Mouse (Mus musculus) megakaryocyte, embryonic 14.5 days (primary cell): ENCODE data around the gene Hemk1. TPM values are rescaled to one million over a fixed set of nuclear protein-coding genes. Genes with fewer than 3 reads are reported as not detected.
A peak's percentile ranks its signal among the peaks of the same experiment; 100 is the strongest.

ENCODE experiments used
- H3K27me3 ChIP-seq: replicated peaks from 2 replicates; pipeline ENCODE3; 2012; ENCODE audit warnings: inconsistent platforms
- H3K36me3 ChIP-seq: replicated peaks from 2 replicates; pipeline ENCODE3; 2012; ENCODE audit warnings: low read length, inconsistent platforms, mixed read lengths
- H3K4me1 ChIP-seq: 2 replicates; pipeline ENCODE4 v1.6.1; 2012; ENCODE audit warnings: inconsistent platforms
- H3K4me3 ChIP-seq: replicated peaks from 2 replicates; pipeline ENCODE3; 2012; ENCODE audit warnings: moderate library complexity, mild to moderate bottlenecking, inconsistent platforms
- H3K9me3 ChIP-seq: 2 replicates; pipeline ENCODE4 v1.6.1; 2012; ENCODE audit warnings: inconsistent platforms
- FLI1 ChIP-seq: IDR thresholded peaks from 2 replicates; pipeline ENCODE4 v1.6.1; 2012; ENCODE audit warnings: low read length, inconsistent platforms, mixed read lengths
- GATA1 ChIP-seq: IDR thresholded peaks from 3 replicates; pipeline ENCODE4 v1.6.1; 2012; ENCODE audit warnings: mixed read lengths, low read length, inconsistent platforms, borderline replicate concordance
- polyA plus RNA-seq: library from polyadenylated mRNA; stranded (reverse); fragments of >175 nt; gene quantifications from 2 replicates; pipeline ENCODE4 v1.2.3, GENCODE M21; 2012; ENCODE audit warnings: low replicate concordance; ENCODE audit not compliant: insufficient read depth

Hemk1 gene
- 8.1 TPM in 1 of 2 replicates, not detected in the other for polyA plus RNA-seq

GRCm38 (mm10) chr9:107338172-107338883 lies at the start of gene Hemk1:
Hemk1 (minus strand) TSS chr9:107338350.
- H3K36me3 ChIP-seq, result peaks cover 5% of the 10 kb centered on the region
- peaks cover 20% of the 10 kb centered on the region for H3K27me3 ChIP-seq
- no peaks in the 10 kb centered on the region for H3K9me3 ChIP-seq
- H3K4me1 ChIP-seq, result peaks cover 72% of the 10 kb centered on the region
- TF ChIP-seq FLI1 (no peak), GATA1 (no peak)
- H3K4me3 ChIP-seq, result peak within 1 kb of the TSS; percentile 96

- Histone ChIP-seq H3K36me3 (no peaks in the 10 kb centered on the region), H3K4me3 (no peak overlapping the region), H3K4me1 (no peaks in the 10 kb centered on the region), H3K9me3 (no peaks in the 10 kb centered on the region), H3K27me3 (peaks cover 83% of the 10 kb centered on the region)
- TF ChIP-seq GATA1 (no peak), FLI1 (no peak)
These were observed 49.6 kb upstream of the Hemk1 start for GRCm38 (mm10) chr9:107387708-107388107.

GRCm38 (mm10) chr9:107386722-107387121 lies 48.6 kb upstream of the Hemk1 start:
- Histone ChIP-seq H3K27me3 (peaks cover 87% of the 10 kb centered on the region), H3K36me3 (no peaks in the 10 kb centered on the region), H3K4me1 (no peaks in the 10 kb centered on the region), H3K4me3 (no peak overlapping the region), H3K9me3 (no peaks in the 10 kb centered on the region)
- TF ChIP-seq GATA1 (no peak), FLI1 (no peak)

GRCm38 (mm10) chr9:107384396-107384795 lies 46.2 kb upstream of the Hemk1 start:
- H3K4me1 ChIP-seq, result no peaks in the 10 kb centered on the region
- H3K27me3 ChIP-seq, result peaks cover 91% of the 10 kb centered on the region
- H3K36me3 ChIP-seq, result no peaks in the 10 kb centered on the region
- H3K9me3 ChIP-seq, result peaks cover 4% of the 10 kb centered on the region; the same call in 1 of the 2 replicates
- TF ChIP-seq GATA1 (no peak), FLI1 (no peak)
- H3K4me3 ChIP-seq, result no peak overlapping the region

GRCm38 (mm10) chr9:107381723-107382122 lies 43.6 kb upstream of the Hemk1 start:
- TF ChIP-seq GATA1, result no peak
- no peak for TF ChIP-seq FLI1
- Histone ChIP-seq H3K4me3 (no peak overlapping the region), H3K36me3 (no peaks in the 10 kb centered on the region), H3K27me3 (peaks cover 93% of the 10 kb centered on the region), H3K9me3 (peaks cover 4% of the 10 kb centered on the region; the same call in 1 of the 2 replicates), H3K4me1 (peaks cover 5% of the 10 kb centered on the region; the same call in 1 of the 2 replicates)

GRCm38 (mm10) chr9:107377961-107378512 lies 39.9 kb upstream of the Hemk1 start:
- peak overlapping the region; percentile 5 for H3K4me3 ChIP-seq
- H3K9me3 ChIP-seq, result peaks cover 4% of the 10 kb centered on the region; the same call in 1 of the 2 replicates
- TF ChIP-seq GATA1, result no peak
- TF ChIP-seq FLI1, result no peak
- no peaks in the 10 kb centered on the region for H3K36me3 ChIP-seq
- peaks cover 88% of the 10 kb centered on the region for H3K27me3 ChIP-seq
- H3K4me1 ChIP-seq, result peaks cover 24% of the 10 kb centered on the region

GRCm38 (mm10) chr9:107375451-107375850 lies 37.3 kb upstream of the Hemk1 start:
- H3K36me3 ChIP-seq, result no peaks in the 10 kb centered on the region
- peaks cover 77% of the 10 kb centered on the region for H3K27me3 ChIP-seq
- H3K4me1 ChIP-seq, result peaks cover 40% of the 10 kb centered on the region
- TF ChIP-seq FLI1 (no peak), GATA1 (no peak)
- H3K4me3 ChIP-seq, result no peak overlapping the region
- H3K9me3 ChIP-seq, result no peaks in the 10 kb centered on the region; the same call in 1 of the 2 replicates

- H3K27me3 ChIP-seq, result peaks cover 72% of the 10 kb centered on the region
These were observed 36.5 kb upstream of the Hemk1 start for GRCm38 (mm10) chr9:107374623-107375022.

GRCm38 (mm10) chr9:107372441-107372840 lies 34.3 kb upstream of the Hemk1 start:
- no peaks in the 10 kb centered on the region for H3K9me3 ChIP-seq
- peaks cover 67% of the 10 kb centered on the region for H3K27me3 ChIP-seq
- no peak for TF ChIP-seq GATA1
- no peak for TF ChIP-seq FLI1
- H3K4me1 ChIP-seq, result peaks cover 48% of the 10 kb centered on the region
- peak overlapping the region; percentile 39 for H3K4me3 ChIP-seq
- H3K36me3 ChIP-seq, result no peaks in the 10 kb centered on the region

More at GRCm38 (mm10) chr9:107374623-107375022, 36.5 kb upstream of the Hemk1 start:
- no peak overlapping the region for H3K4me3 ChIP-seq
- no peaks in the 10 kb centered on the region for H3K36me3 ChIP-seq
- TF ChIP-seq GATA1, result no peak
- TF ChIP-seq FLI1, result no peak
- H3K4me1 ChIP-seq, result peaks cover 47% of the 10 kb centered on the region
- no peaks in the 10 kb centered on the region for H3K9me3 ChIP-seq

GRCm38 (mm10) chr9:107370106-107370463 lies 31.9 kb upstream of the Hemk1 start:
- Histone ChIP-seq H3K9me3 (no peaks in the 10 kb centered on the region), H3K4me1 (peaks cover 44% of the 10 kb centered on the region), H3K4me3 (no peak overlapping the region), H3K36me3 (no peaks in the 10 kb centered on the region), H3K27me3 (peaks cover 59% of the 10 kb centered on the region)
- no peak for TF ChIP-seq FLI1
- no peak for TF ChIP-seq GATA1
